In genomic region chr11:6483103-6483502, GRCm38 (mm10) we compare ENCODE assay signal across 34 mouse cellular contexts.
"Had no signal": no experiment of that assay in that cellular context is flagged by ENCODE, and none has a peak within 500 bp of the region (broad histone marks: within the 10 kb centered on the region; RNA-seq: fewer than 3 reads in every experiment).

No protein-coding gene starts in this region.

- H3K27me3 ChIP-seq: heart, embryonic 12.5 days; heart, embryonic 13.5 days; heart, embryonic 15.5 days; hindbrain, embryonic 12.5 days; hindbrain, embryonic 13.5 days; hindbrain, embryonic 15.5 days; intestine, embryonic 15.5 days; kidney, embryonic 15.5 days had no signal

- H3K4me3 ChIP-seq: heart, embryonic 10.5 days; heart, embryonic 12.5 days; heart, embryonic 13.5 days; heart, embryonic 15.5 days; hindbrain, embryonic 10.5 days; hindbrain, embryonic 12.5 days; hindbrain, embryonic 13.5 days; hindbrain, embryonic 15.5 days; intestine, embryonic 15.5 days; kidney, embryonic 15.5 days; layer of hippocampus, adult 2 months had no signal

- DNase-seq: heart, postnatal 10 days; heart, postnatal 14 days; heart, postnatal 36 days; heart, postnatal 4 days; kidney, adult 11 months; kidney, adult 18-20 months; kidney, adult 2 months; kidney, adult 8-10 months; kidney, adult 9 months; kidney, postnatal 10 days; kidney, postnatal 14 days; kidney, postnatal 25 days; kidney, postnatal 36 days; kidney, postnatal 4 days; layer of hippocampus, adult 9-11 months; layer of hippocampus, postnatal 36 days had no signal

- H3K9me3 ChIP-seq: heart, embryonic 10.5 days; heart, embryonic 12.5 days; heart, embryonic 13.5 days; heart, embryonic 15.5 days; hindbrain, embryonic 10.5 days; hindbrain, embryonic 12.5 days; hindbrain, embryonic 13.5 days; hindbrain, embryonic 15.5 days; intestine, embryonic 15.5 days; kidney, embryonic 15.5 days had no signal

- H3K36me3 ChIP-seq: heart, embryonic 10.5 days; heart, embryonic 12.5 days; heart, embryonic 13.5 days; heart, embryonic 15.5 days; hindbrain, embryonic 10.5 days; hindbrain, embryonic 12.5 days; hindbrain, embryonic 13.5 days; hindbrain, embryonic 15.5 days; intestine, embryonic 15.5 days; kidney, embryonic 15.5 days had no signal

- H3K9ac ChIP-seq: heart, embryonic 12.5 days; heart, embryonic 13.5 days; heart, embryonic 15.5 days; hindbrain, embryonic 12.5 days; hindbrain, embryonic 13.5 days; hindbrain, embryonic 14.5 days; hindbrain, embryonic 15.5 days; intestine, embryonic 15.5 days; kidney, embryonic 15.5 days had no signal

- ATAC-seq: hindbrain, embryonic 16.5 days; hindbrain, postnatal 0 days; inflammation-experienced regulatory T-cells, adult 6 months; intestine, embryonic 15.5 days; intestine, embryonic 16.5 days; intestine, postnatal 0 days had no signal

- H3K4me1 ChIP-seq: hindbrain, embryonic 13.5 days; hindbrain, embryonic 15.5 days had no signal

- H3K27ac ChIP-seq: heart, embryonic 10.5 days; heart, embryonic 13.5 days; heart, embryonic 15.5 days; hindbrain, embryonic 10.5 days; hindbrain, embryonic 12.5 days; hindbrain, embryonic 13.5 days; hindbrain, embryonic 14.5 days; hindbrain, embryonic 15.5 days; hindbrain, postnatal 0 days; intestine, embryonic 15.5 days; kidney, embryonic 15.5 days; kidney, postnatal 0 days; layer of hippocampus, adult 2 months had no signal
